Mouse (Mus musculus): ENCODE results near the gene Rsad2.
"Not testable (repeated sequence)": the region's sequence is repeated elsewhere in the genome, so short reads cannot be mapped to it uniquely, and the experiment has no call there.

The Rsad2 gene

GRCm38 (mm10) chr12:26456028-26456698 is at the start of gene Rsad2:
Rsad2 (minus strand) TSS chr12:26456452.
- DNase-seq, result peak; percentile 81 to 84

- DNase-seq, result no peak
Measured at GRCm38 (mm10) chr12:26501042-26501441, 44.8 kb upstream of the Rsad2 start.

DNA sequence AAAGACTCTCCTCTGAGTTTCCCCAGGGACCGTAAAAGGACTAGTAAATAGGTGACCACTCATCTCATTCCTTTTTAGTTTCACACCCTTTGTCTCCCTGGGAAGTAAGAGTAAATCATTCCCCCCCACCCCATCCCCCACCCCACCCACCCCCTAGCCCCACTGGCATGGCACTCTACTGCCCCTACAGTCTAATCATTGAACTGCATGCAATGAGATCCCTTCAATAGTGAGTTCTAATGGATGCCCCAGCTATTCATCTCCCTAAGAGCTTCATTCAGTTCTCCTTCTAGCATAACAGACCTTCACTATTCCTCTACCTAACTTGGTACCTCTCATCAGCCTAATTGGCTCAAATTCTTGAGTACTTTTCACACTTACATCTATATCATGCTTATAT is 33.7 kb upstream of the Rsad2 start:
- DNase-seq, result no peak

- no peak for DNase-seq
Measured at GRCm38 (mm10) chr12:26488617-26489274, 32.5 kb upstream of the Rsad2 start.

DNA sequence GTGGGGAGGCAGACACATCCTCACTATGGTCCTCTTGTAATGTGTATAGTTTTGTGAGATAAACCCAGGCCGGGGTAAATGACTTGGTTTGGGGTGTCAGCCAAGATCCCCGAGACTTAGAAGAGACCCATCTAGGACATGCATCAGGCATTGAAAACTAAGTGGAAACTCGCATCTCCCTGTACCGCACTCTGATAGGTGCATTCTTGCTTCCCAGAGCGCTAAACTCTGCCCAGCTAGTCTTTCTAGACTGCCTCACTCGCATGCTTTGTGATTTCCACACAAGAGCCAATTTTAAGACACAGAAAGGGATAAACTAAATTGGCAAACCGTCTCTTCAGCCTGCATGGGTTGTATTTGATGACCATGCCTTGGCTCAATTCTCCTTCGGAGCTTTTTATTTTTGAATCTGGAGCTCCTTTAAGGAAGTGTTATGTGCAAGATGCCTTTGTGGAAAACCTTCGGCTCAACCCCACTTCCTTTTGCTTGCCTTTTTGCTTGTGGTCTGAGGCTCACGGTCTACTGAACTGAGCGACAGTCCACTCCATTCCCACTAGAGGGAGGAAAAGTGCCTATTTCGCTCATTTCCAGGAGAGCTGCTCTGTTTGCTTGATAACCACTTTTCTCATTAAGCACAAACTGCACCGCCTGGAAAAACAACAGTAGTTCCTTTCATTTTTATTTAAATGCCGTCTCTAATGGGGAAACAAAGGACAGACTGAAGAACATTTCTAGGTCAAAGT is 31.8 kb upstream of the Rsad2 start:
- DNase-seq, result peak; percentile 42 to 51

GRCm38 (mm10) chr12:26485738-26486580 is 29.7 kb upstream of the Rsad2 start:
- not testable (repeated sequence) for DNase-seq

- DNase-seq, result peak; percentile 30 to 53
Measured at GRCm38 (mm10) chr12:26478196-26479004, 22.1 kb upstream of the Rsad2 start.

- DNase-seq, result no peak
Measured at GRCm38 (mm10) chr12:26477198-26477597, 20.9 kb upstream of the Rsad2 start.

DNA sequence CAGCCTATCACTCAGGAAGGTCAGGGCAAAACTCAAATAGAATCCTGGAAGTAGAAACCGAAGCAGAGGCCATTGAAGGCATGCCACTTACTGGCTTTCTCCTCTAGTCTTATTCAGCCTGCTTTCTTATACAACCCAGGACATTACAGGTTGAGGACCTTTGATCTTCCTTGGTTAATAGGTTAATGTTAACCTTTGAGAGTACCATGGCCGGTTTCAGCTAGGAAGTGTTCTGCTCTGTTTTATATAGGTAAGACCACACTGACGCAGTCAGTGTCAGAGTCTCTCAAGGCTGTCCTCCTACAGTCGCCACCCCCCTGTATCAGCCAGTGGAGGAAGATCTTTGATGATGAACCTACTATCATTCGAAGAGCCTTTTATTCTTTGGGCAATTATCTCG is 17.5 kb upstream of the Rsad2 start:
- peak in 1 of 2 experiments; percentile 64 for DNase-seq

DNA sequence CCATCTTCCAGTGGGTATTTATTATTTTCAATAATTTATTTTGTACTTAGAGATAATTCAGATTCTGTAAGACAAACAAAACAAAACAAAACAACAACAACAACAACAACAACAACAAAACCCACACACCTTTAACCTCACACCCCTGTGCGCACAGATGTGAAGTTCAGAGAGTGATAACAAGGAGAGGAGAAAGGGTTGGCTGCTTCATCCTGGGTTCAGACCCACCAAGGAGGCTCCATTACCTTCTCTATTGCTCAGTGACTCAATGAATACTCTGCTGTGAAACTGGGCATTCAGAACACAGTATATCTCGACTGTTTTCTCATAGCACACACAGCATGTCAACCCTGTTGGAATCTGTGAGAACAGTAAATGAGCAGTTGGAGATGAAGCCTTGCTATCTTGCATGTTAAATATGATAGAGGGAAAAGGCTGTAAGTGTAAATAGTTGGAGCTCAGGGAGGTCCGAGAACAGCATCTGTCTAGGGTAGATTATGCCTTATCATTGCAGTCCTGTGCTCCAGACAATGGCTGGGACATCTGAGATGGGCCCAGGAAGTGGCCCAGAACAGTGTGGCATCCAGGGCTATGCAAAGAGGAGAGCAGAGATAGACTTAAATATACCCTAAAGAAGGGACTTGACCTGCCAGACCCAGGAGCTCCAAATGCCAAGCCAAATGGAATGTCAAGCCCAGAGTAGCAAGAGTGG is 16.7 kb upstream of the Rsad2 start:
- DNase-seq, result no peak

- no peak for DNase-seq
Measured at GRCm38 (mm10) chr12:26471376-26471775, 15.1 kb upstream of the Rsad2 start.

DNA sequence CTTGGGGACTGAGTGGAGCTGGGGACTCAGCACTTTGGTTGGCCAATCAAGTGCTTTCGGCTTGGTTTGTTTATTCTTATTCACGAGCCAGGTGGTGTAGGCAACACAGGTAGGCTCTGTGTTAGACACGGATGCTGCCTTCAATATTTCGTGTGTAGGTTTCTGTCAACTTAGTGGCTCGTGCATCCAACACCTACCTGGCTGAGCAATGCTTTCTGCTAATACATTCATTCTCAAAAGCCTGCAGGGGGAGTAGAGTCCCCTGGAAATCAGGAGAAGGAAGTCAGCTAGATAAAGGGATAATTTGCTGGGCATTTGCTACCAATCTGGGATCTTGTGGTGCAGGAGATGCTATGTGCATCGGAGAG is 13.8 kb upstream of the Rsad2 start:
- DNase-seq, result no peak

- peak; percentile 89 to 92 for DNase-seq
Measured at GRCm38 (mm10) chr12:26469098-26470041, 13.1 kb upstream of the Rsad2 start, which contains the start of gene Cmpk2. Cmpk2 (plus strand) TSS chr12:26469204.

DNA sequence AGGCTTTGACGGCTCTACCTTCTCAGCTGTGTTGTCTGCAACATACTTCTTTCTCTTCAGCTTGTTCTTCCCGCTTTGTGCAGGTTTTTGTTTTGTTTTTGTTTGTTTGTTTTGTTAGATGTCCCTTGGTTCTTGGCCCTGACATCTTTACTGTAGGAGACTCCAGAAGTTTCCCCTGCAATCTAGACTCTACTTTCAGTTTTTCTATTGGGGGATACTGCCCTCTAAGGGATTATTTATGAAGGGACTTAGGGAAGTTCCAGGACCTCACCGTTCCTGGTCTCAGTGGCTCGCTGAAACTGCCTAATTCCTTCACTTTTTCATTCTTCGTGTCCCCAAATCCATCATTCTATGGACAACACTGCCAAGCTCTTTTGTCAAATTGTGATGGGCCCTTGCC is 9.3 kb upstream of the Rsad2 start:
- no peak for DNase-seq

DNA sequence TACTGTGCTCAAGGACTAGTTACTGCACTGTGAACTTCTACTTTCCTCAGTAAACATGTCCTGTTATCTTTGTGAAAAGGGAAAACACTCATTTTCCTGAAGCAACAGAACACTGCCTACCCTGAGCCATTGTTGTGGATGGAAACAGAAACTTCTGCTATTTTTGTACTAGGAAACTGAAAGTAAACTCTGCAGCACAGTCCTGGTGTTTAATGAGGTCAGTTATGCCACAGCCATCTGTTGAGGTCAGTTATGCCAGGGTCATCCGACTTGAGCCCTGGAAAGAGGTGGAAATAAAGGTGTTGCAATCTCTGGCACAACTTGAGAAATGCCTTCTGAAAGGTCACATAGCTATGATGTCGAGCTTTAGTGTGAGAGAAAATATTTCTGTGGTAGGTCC is 3.8 kb upstream of the Rsad2 start:
- DNase-seq, result peak; percentile 18 to 37

GRCm38 (mm10) chr12:26454682-26455081 is 1.6 kb downstream of the Rsad2 start:
- no peak for DNase-seq

DNA sequence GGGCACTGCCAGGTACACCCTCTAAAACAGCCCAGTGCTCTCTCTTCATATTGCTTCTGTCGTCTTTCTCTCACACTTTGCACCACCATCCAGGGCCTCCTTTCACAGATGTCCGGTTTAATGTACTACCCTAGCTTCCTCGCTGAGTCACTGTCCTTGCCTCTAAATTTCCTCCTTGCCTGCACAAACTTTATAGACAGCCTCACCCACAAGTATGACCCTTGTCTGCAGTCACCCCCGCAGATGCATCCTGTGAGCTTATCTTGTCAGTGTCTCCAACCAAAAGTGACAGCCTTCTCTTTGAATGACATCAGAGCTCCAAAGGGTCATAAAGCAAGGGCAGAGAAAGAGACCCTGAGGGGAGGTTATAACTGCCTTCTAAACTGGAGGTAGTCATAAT is 3.3 kb downstream of the Rsad2 start:
- DNase-seq, result no peak

DNA sequence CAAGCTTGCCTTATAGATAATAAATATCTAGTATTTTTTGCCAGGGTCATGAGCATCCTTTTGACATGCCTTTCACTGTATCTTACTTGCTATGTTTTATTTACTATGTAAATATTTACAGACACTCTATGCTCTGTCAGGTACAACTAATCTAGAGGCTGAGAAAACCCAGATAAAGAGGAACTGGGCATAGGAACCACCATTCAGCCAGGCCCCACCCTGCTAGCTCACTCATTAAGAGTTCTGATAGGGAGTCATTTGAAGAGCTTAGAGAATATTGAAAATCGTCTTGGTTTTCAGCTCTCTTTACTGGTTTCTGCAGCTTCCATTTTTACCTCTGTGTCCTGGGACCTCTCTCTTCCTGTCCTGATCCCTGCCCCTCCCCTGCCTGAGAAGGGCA is 5.1 kb downstream of the Rsad2 start:
- DNase-seq, result no peak

- DNase-seq, result no peak
Measured at GRCm38 (mm10) chr12:26449483-26449882, 6.8 kb downstream of the Rsad2 start.

- peak; percentile 13 to 40 for DNase-seq
Measured at GRCm38 (mm10) chr12:26446377-26447045, 9.7 kb downstream of the Rsad2 start.
